Mouse (Mus musculus) heart, adult 2 months (tissue): ENCODE results near the gene Gm45062. TPM values are rescaled to one million over a fixed set of nuclear protein-coding genes. Genes with fewer than 3 reads are reported as not detected.

Source experiments
- DNase-seq, 2 experiments: peaks; one replicate each; pipeline ENCODE4 v3.0.0; 2021
- H3K27ac ChIP-seq: fragments of 200-600 bp; 2 replicates; pipeline ENCODE4 v1.8.1; 2022
- H3K27me3 ChIP-seq: fragments of 200-500 bp; 2 replicates; pipeline ENCODE4 v1.6.1; 2012; ENCODE audit warnings: mild to moderate bottlenecking, low read length, inconsistent platforms, mixed read lengths; ENCODE audit not compliant: control insufficient read depth, insufficient read depth
- H3K36me3 ChIP-seq: fragments of 200-500 bp; 2 replicates; pipeline ENCODE4 v1.6.1; 2012; ENCODE audit warnings: low read length, inconsistent platforms; ENCODE audit not compliant: control insufficient read depth, insufficient read depth
- H3K4me1 ChIP-seq: fragments of 200-500 bp; 2 replicates; pipeline ENCODE4 v1.6.1; 2011; ENCODE audit warnings: low read length; ENCODE audit not compliant: control insufficient read depth, insufficient read depth
- H3K4me3 ChIP-seq: fragments of 200-600 bp; 2 replicates; pipeline ENCODE4 v1.8.1; 2022
- H3K79me2 ChIP-seq: fragments of 200-500 bp; replicated peaks from 2 replicates; pipeline ENCODE4 v1.6.1; 2012; ENCODE audit warnings: mild to moderate bottlenecking, inconsistent platforms, low read length, moderate library complexity, mixed read lengths; ENCODE audit not compliant: control insufficient read depth, insufficient read depth
- H3K9ac ChIP-seq: fragments of 200-500 bp; 2 replicates; pipeline ENCODE4 v1.6.1; 2012; ENCODE audit warnings: low read depth, mild to moderate bottlenecking, control low read depth, inconsistent platforms, low read length, mixed read lengths
- CTCF ChIP-seq: fragments of 200-600 bp; IDR thresholded peaks from 2 replicates; pipeline ENCODE4 v1.8.1; 2022; ENCODE audit warnings: antibody characterized with exemption, mild to moderate bottlenecking, moderate library complexity
- EP300 ChIP-seq: fragments of 200-500 bp; IDR thresholded peaks from 2 replicates; pipeline ENCODE4 v1.6.1; 2011; ENCODE audit warnings: low read depth, low read length, control low read depth; ENCODE audit not compliant: insufficient read depth
- POLR2A ChIP-seq: fragments of 200-500 bp; IDR thresholded peaks from 2 replicates; pipeline ENCODE4 v1.6.1; 2011; ENCODE audit warnings: mild to moderate bottlenecking, low read depth, low read length, control low read depth; ENCODE audit not compliant: insufficient read depth
- WGBS: fragments of 180-500 bp; shearing (Covaris S2); methylation state at CpG from one replicate; pipeline ENCODE4 v1.1.7; 2018; 5-methylcytosine and 5-hydroxymethylcytosine counted together
- intact Hi-C: fragments of 180-260 bp; cut with DNase I; formaldehyde crosslinking; loops from one replicate; pipeline ENCODE4 v1.15.1; 2025
- polyA plus RNA-seq: library from polyadenylated mRNA; depleted of rRNA; stranded (reverse); fragments of >200 nt; gene quantifications from 2 replicates; pipeline ENCODE4 v1.2.3, GENCODE M21; 2012
- total RNA-seq, 2 experiments: library from RNA; stranded (reverse); gene quantifications; 2 replicates each; pipeline ENCODE4 v1.2.3; 2021

The Gm45062 gene
- total and polyA plus RNA-seq, 3 experiments = 0.57 to 1.9 TPM; not detected in 1

DNA sequence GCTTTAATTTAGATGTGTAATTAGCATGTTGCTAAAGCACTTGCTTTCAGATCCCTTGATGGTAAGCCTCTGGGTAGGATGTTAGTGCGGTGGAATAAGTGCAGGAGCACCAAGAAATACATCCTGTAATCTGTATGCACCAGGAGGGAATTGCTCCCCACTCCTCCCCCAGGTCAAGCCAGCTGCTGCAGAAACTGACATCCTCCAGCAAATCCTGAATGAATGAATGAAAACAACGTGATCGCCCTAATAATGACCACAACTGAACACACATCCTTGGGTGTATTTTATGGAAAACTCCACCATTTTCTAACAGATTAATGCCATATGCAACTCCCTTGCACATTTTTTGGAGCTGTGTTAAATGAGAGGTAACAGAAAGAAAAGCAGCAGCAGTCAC is 252.2 kb downstream of the Gm45062 start:
- no peaks in the 10 kb centered on the region for H3K27me3 ChIP-seq
- TF ChIP-seq POLR2A = no peak
- no peak for DNase-seq
- intact Hi-C loops = loop anchor here (5.0 kb wide), 1 partner anchor 239 kb away; no protein-coding TSS in a partner anchor
- H3K36me3 ChIP-seq = peaks cover 7% of the 10 kb centered on the region
- H3K79me2 ChIP-seq = peaks cover 2% of the 10 kb centered on the region; the same call in 1 of the 2 replicates
- WGBS = 32% methylated on average over 3 of the region's 3 CpGs
- no peak overlapping the region for H3K27ac ChIP-seq
- peaks cover 2% of the 10 kb centered on the region for H3K4me1 ChIP-seq
- H3K4me3 ChIP-seq = peak overlapping the region; percentile 62; the same call in 1 of the 2 replicates
- H3K9ac ChIP-seq = no peak overlapping the region

DNA sequence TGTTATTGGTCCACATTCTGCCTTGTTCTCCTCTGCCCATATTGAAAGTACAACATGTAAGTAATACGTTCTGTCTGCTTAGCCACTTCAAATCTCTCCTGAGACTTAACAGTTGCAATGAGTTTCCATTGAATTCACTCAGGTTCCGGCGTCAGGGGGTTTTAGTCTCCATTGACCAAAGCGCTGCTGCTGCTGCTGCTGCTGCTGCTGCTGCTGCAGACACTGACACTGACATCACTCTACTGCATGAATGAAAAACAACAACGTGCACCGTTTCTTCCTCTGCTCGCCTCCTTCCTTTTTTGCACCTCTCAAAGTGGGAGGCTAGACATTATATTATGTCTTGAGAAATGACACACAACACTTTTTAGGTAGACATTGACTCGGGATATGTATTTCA is 253.2 kb downstream of the Gm45062 start:
- H3K36me3 ChIP-seq = peaks cover 7% of the 10 kb centered on the region
- H3K27ac ChIP-seq = no peak overlapping the region
- H3K9ac ChIP-seq = no peak overlapping the region
- no peaks in the 10 kb centered on the region for H3K27me3 ChIP-seq
- DNase-seq = no peak
- intact Hi-C loops = loop anchor here (5.0 kb wide), 1 partner anchor 240 kb away; no protein-coding TSS in a partner anchor
- H3K4me1 ChIP-seq = peaks cover 2% of the 10 kb centered on the region
- H3K4me3 ChIP-seq = no peak overlapping the region
- TF ChIP-seq POLR2A (no peak), EP300 (no peak), CTCF (no peak)
- WGBS = 55% methylated on average over 8 of the region's 8 CpGs
- peaks cover 2% of the 10 kb centered on the region; the same call in 1 of the 2 replicates for H3K79me2 ChIP-seq

- WGBS = 83% methylated on average over 3 of the region's 3 CpGs
- no peak overlapping the region for H3K27ac ChIP-seq
- no peaks in the 10 kb centered on the region for H3K79me2 ChIP-seq
- no peaks in the 10 kb centered on the region; the same call in 1 of the 2 replicates for H3K4me1 ChIP-seq
- H3K27me3 ChIP-seq = no peaks in the 10 kb centered on the region
- H3K9ac ChIP-seq = no peak overlapping the region
- DNase-seq = no peak
- TF ChIP-seq EP300 = no peak
- TF ChIP-seq POLR2A = no peak
- no peak for TF ChIP-seq CTCF
- peaks cover 2% of the 10 kb centered on the region; the same call in 1 of the 2 replicates for H3K36me3 ChIP-seq
- intact Hi-C loops = no loop called here
- H3K4me3 ChIP-seq = no peak overlapping the region
Observed at GRCm38 (mm10) chr6:8519687-8520086, 260.4 kb downstream of the Gm45062 start.

GRCm38 (mm10) chr6:8521231-8521630 is 262.0 kb downstream of the Gm45062 start:
- H3K4me3 ChIP-seq = no peak overlapping the region
- no peaks in the 10 kb centered on the region for H3K36me3 ChIP-seq
- TF ChIP-seq EP300 (no peak), POLR2A (no peak), CTCF (no peak)
- no peaks in the 10 kb centered on the region for H3K27me3 ChIP-seq
- H3K9ac ChIP-seq = no peak overlapping the region
- H3K4me1 ChIP-seq = no peaks in the 10 kb centered on the region
- 94% methylated on average over 4 of the region's 4 CpGs for WGBS
- intact Hi-C loops = no loop called here
- no peak overlapping the region for H3K27ac ChIP-seq
- DNase-seq = no peak
- no peaks in the 10 kb centered on the region for H3K79me2 ChIP-seq

DNA sequence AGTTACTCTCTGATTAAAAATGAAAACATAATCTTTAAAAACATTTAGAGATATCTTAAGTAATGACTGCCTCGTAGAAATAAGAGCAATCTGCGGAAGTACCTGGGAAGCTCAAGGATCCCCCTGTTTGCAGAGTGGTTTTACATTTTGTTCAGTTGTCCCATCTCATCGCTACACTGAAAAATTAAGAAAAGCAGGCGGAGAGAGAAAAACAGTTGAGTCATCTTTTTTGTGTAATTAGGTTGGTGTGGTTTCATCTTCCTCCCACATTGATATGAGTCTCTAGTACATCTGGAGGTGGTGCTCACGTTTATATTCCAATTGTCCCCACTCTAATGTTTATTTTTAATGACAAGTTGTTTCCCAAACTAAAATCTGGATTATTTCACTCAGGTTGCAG is 265.5 kb downstream of the Gm45062 start:
- H3K4me1 ChIP-seq = no peaks in the 10 kb centered on the region
- H3K27ac ChIP-seq = no peak overlapping the region
- 84% methylated on average over 5 of the region's 5 CpGs for WGBS
- H3K4me3 ChIP-seq = no peak overlapping the region
- no peak for DNase-seq
- H3K79me2 ChIP-seq = no peaks in the 10 kb centered on the region
- H3K36me3 ChIP-seq = no peaks in the 10 kb centered on the region
- intact Hi-C loops = no loop called here
- no peak for TF ChIP-seq POLR2A
- no peak for TF ChIP-seq CTCF
- TF ChIP-seq EP300 = no peak
- no peak overlapping the region for H3K9ac ChIP-seq
- no peaks in the 10 kb centered on the region for H3K27me3 ChIP-seq

DNA sequence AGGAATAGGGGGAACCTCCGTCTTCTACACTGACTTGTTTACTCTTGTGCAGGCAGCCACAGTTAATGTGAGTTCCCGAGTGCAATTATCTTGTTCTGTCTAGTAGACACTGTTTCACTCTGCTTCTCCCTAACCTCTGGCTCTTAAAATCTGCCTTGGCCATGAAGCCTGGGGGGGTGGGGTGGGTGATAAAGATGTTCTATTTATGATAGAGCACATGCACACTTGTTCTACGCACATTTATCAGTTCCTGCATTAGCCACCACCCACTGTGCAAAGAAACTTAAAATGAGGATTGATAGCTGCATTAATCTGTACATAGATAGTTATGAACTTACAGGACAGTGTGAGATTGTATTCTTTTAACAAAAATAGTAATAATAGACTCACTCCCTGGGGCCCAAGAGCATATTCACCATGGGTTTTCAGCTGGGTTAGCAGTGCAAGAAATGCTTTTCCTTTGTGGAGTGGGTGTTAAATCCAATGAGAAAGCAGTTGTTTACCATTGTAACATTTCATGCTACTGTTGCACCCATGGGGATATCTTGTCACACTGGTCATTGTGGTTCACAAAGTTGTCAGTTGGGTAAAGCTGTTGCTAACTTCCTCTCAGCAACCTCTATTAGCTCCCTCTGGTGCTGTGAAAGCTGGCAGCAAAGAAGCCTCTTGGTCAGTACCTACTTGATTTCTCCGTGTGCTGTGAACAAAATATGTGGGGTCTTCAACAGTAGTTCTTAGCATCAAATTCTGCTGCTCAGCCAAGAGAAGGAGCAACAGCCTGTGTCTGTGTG is 272.0 kb downstream of the Gm45062 start:
- Histone ChIP-seq H3K9ac (no peak overlapping the region), H3K4me3 (no peak overlapping the region), H3K27me3 (no peaks in the 10 kb centered on the region), H3K36me3 (no peaks in the 10 kb centered on the region; the same call in 1 of the 2 replicates), H3K4me1 (no peaks in the 10 kb centered on the region; the same call in 1 of the 2 replicates), H3K79me2 (no peaks in the 10 kb centered on the region), H3K27ac (no peak overlapping the region)
- WGBS = 44% methylated on average over 4 of the region's 4 CpGs
- no peak for TF ChIP-seq EP300
- TF ChIP-seq CTCF = no peak
- no peak for TF ChIP-seq POLR2A
- intact Hi-C loops = no loop called here
- DNase-seq = no peak
